Mouse (Mus musculus) ES-Bruce4 (cell line): ENCODE results near the gene Crtam. TPM values are rescaled to one million over a fixed set of nuclear protein-coding genes. Genes with fewer than 3 reads are reported as not detected.

Experiments
- H3K27ac ChIP-seq: 2 replicates; pipeline ENCODE4 v1.5.1; 2012; ENCODE audit warnings: low read length, inconsistent platforms; ENCODE audit not compliant: insufficient read depth
- H3K27me3 ChIP-seq: 2 replicates; pipeline ENCODE4 v1.6.1; 2012; ENCODE audit warnings: mild to moderate bottlenecking, low read length, inconsistent platforms; ENCODE audit not compliant: control insufficient read depth, poor library complexity, insufficient read depth, severe bottlenecking
- H3K36me3 ChIP-seq: 2 replicates; pipeline ENCODE4 v1.6.1; 2012; ENCODE audit warnings: inconsistent platforms, mild to moderate bottlenecking, low read length, moderate library complexity; ENCODE audit not compliant: control insufficient read depth, poor library complexity, insufficient read depth, severe bottlenecking
- H3K4me1 ChIP-seq: one replicate; pipeline ENCODE4 v1.8.1; 2011; ENCODE audit warnings: low read length; ENCODE audit not compliant: control insufficient read depth, insufficient read depth
- H3K4me3 ChIP-seq: 2 replicates; pipeline ENCODE4 v1.5.1; 2011; ENCODE audit warnings: low read depth, mild to moderate bottlenecking, low read length
- H3K9ac ChIP-seq: 2 replicates; pipeline ENCODE4 v1.6.1; 2012; ENCODE audit warnings: low read depth, mild to moderate bottlenecking, inconsistent platforms; ENCODE audit not compliant: poor library complexity, severe bottlenecking
- H3K9me3 ChIP-seq: replicated peaks from 2 replicates; pipeline ENCODE4 v1.6.1; 2012; ENCODE audit warnings: mild to moderate bottlenecking, low read length, inconsistent platforms; ENCODE audit not compliant: control insufficient read depth, poor library complexity, insufficient read depth, severe bottlenecking
- CTCF ChIP-seq: IDR thresholded peaks from one replicate; pipeline ENCODE4 v1.8.1; 2011; ENCODE audit warnings: low read depth, low read length
- EP300 ChIP-seq: IDR thresholded peaks from 2 replicates; pipeline ENCODE4 v1.6.1; 2011; ENCODE audit warnings: low read depth, low read length; ENCODE audit not compliant: insufficient read depth
- POLR2A ChIP-seq: IDR thresholded peaks from one replicate; pipeline ENCODE4 v1.8.1; 2011; ENCODE audit warnings: low read length; ENCODE audit not compliant: insufficient read depth
- polyA plus RNA-seq: library from polyadenylated mRNA; stranded (reverse); fragments of >200 nt; gene quantifications from 2 replicates; pipeline ENCODE4 v1.2.4, GENCODE M21; 2011; ENCODE audit warnings: low read depth; ENCODE audit not compliant: missing spikeins, insufficient read depth, insufficient read length

Gene Crtam
- polyA plus RNA-seq, result not detected in 2 replicates

DNA sequence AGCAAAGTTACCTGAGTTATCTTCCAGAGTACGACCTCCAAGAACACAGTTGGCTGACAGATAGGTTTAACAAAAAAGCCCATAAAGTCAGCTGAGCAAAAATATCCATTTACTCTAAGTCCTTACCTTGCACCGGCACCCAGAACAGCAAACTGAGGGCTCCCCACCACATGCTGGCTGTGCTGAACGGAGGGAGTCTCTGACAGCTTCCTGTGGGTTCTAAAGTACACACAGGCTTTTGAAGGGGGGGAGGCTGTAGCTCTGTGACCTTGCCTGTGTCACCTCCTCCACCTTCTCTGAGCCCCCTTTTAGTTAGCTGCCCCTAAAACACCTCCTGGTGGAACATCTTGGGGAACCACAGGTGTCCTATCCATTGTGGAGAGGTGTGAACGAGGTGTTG, at the start of gene Crtam:
Crtam (minus strand) TSS at position 214 of the 400 bp plus-strand sequence.
- H3K27me3 ChIP-seq, result no peaks in the 10 kb centered on the region
- H3K36me3 ChIP-seq, result no peaks in the 10 kb centered on the region
- H3K4me3 ChIP-seq, result no peak within 1 kb of the TSS
- TF ChIP-seq POLR2A (no peak), CTCF (no peak), EP300 (no peak)
- H3K9me3 ChIP-seq, result no peaks in the 10 kb centered on the region
- H3K27ac ChIP-seq, result no peak within 1 kb of the TSS
- H3K9ac ChIP-seq, result no peak within 1 kb of the TSS
- H3K4me1 ChIP-seq, result no peaks in the 10 kb centered on the region

DNA sequence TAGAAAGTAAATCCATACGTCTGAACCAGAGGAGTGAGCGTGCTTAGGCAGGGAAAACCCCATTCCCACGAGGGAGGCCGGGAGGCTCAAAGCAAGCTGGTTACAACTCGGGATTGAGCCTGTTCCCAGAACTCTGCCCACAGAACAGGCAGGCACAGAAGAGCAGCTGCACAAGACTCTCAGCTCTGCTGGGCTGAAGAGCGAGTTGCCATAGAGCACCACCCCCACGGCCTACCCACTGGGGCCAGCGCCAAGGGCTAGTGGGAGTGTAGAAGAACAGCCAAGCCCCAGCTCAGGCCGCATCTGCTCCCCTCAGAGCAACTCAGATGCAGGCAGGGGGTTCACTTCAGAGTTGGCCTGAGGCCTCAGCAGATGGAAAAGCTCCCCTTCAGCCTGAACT, 49.7 kb upstream of the Crtam start:
- no peak overlapping the region for H3K4me3 ChIP-seq
- no peaks in the 10 kb centered on the region for H3K27me3 ChIP-seq
- TF ChIP-seq CTCF, result no peak
- TF ChIP-seq POLR2A, result no peak
- no peak for TF ChIP-seq EP300
- H3K4me1 ChIP-seq, result no peaks in the 10 kb centered on the region
- no peak overlapping the region for H3K27ac ChIP-seq
- no peaks in the 10 kb centered on the region for H3K9me3 ChIP-seq
- H3K9ac ChIP-seq, result no peak overlapping the region
- no peaks in the 10 kb centered on the region for H3K36me3 ChIP-seq

DNA sequence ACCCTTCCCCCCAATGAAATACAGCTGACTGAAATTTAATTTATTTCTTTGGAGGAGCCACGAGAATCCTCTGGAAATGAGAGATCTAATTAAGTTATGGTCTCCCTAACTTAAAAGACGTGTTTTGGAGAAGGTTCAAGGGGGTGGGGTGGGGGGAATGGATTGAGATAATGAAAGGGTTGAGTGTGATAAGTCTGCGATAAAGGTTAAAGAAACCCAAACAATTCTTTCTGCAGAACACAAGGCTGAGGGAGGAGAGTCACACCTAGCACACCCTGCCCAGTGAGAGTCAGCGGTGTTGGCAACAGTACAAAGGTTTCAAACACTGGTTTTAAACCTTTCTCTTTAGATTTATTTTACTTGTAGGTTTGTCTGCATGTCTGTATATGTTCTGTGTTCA, 49.0 kb upstream of the Crtam start:
- TF ChIP-seq CTCF (no peak), EP300 (no peak), POLR2A (no peak)
- Histone ChIP-seq H3K4me1 (no peaks in the 10 kb centered on the region), H3K4me3 (no peak overlapping the region), H3K27me3 (no peaks in the 10 kb centered on the region), H3K27ac (no peak overlapping the region), H3K9me3 (no peaks in the 10 kb centered on the region), H3K9ac (no peak overlapping the region), H3K36me3 (no peaks in the 10 kb centered on the region)

DNA sequence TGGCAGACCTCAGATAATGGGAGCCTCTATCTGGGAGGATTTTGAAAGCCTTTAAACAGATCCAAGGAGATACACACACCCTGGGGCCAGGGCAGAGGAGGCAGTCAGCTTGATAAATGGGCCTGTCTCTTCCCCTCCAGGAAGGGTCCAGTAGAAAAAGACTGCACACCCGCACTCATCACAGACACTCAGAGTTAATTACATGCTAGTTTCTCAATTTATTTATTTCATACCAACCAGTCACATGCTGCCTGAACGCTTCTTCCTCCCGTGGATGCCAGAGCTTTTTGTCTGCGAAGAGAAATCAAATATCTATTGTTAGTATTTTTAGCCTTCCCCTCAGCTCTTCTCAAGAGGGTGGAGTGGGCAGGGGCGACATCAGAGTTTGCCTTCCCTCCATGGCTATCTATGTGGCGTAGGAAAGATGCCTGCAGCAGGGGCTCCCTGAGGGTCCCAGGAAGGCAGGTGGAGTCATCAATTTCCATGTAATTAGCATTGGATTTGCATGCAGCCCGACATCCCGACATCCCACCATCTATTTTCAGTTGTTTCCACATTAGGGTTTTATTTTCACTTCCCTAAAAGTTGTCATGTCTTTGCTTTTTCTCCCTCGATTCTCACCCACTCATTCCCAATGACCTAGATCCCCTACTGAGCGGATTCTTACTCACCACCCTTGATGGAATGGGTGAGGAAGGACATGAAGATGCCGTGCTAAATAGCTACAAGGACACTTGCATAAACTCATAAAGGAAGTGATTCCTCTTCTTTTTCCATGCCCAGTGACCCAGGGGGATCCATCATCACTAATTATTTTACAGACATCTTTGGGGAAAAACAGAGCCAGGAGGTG, 46.9 kb upstream of the Crtam start:
- Histone ChIP-seq H3K36me3 (no peaks in the 10 kb centered on the region), H3K27ac (no peak overlapping the region), H3K4me3 (no peak overlapping the region), H3K9me3 (no peaks in the 10 kb centered on the region), H3K4me1 (no peaks in the 10 kb centered on the region), H3K27me3 (no peaks in the 10 kb centered on the region), H3K9ac (no peak overlapping the region)
- TF ChIP-seq POLR2A (no peak), EP300 (no peak), CTCF (no peak)

DNA sequence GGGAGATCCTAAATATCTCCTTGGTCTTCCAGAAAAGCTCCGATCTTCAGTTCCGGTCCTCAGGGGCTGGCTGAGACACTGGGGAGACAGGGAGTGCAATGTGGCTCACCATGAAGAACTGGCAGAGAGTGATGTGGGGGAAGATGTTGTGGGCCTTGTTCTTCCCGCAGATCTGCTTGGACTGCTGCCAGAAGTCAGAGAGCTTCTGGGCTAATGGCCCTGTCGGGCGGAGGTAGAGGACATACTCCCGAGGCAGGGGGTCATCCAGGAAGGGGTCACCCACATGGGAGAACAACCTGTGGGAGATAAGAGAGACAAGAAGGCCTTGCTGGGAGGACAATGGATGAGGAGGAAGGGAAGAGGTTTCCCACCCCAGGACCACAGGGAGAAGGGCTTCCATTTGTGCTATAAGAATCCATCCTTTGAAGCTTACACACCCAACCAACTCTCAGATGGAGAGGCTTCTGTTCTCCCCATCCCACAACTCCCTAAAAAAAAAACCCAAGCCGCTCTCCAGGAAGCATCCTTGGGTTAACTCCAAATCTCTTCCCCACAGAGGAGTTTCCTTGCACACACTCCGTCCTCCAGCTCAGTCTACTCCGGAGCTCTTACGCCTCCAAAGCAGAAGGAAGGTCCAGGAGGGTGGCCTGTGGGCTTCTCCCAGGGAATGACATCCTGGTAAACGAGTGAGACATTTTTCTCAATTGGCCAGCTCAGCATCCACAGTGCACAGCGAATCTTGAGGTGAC, 46.1 kb upstream of the Crtam start:
- H3K4me3 ChIP-seq, result no peak overlapping the region
- H3K4me1 ChIP-seq, result no peaks in the 10 kb centered on the region
- H3K36me3 ChIP-seq, result no peaks in the 10 kb centered on the region
- H3K27ac ChIP-seq, result no peak overlapping the region
- no peak overlapping the region for H3K9ac ChIP-seq
- H3K9me3 ChIP-seq, result no peaks in the 10 kb centered on the region
- no peak for TF ChIP-seq EP300
- no peak for TF ChIP-seq CTCF
- TF ChIP-seq POLR2A, result no peak
- H3K27me3 ChIP-seq, result no peaks in the 10 kb centered on the region

DNA sequence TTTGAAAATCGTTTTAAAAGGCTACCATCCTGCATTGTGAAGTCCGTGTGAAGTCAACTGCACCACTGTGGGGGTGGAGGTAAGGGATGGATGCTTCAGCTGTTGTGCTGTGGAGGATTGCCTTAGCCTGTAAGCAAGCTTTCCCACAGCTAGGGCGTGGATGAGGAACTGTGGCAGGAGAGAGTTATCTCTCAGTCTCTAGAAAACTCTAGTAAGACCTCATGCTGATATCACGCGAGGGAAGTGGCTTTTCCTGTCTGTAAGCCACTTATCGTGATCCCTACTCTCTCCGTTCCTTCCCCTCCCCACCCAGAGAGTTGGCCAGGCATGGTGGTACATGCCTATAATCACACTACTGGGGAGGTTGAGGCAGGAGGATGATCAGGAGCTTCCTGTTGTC, 44.9 kb upstream of the Crtam start:
- TF ChIP-seq POLR2A (no peak), EP300 (no peak), CTCF (no peak)
- H3K9me3 ChIP-seq, result no peaks in the 10 kb centered on the region
- no peaks in the 10 kb centered on the region for H3K36me3 ChIP-seq
- no peak overlapping the region for H3K9ac ChIP-seq
- no peak overlapping the region for H3K4me3 ChIP-seq
- H3K4me1 ChIP-seq, result no peaks in the 10 kb centered on the region
- H3K27ac ChIP-seq, result no peak overlapping the region
- no peaks in the 10 kb centered on the region for H3K27me3 ChIP-seq
